Mouse (Mus musculus): ENCODE results near the gene Etnppl.

GRCm38 (mm10) chr3:130685014-130685366, 67.7 kb downstream of the Etnppl start:
- TF ChIP-seq EP300 (IDR thresholded peaks at IDR 0.05; ENCODE audit: low read depth) (no peak), CTCF (IDR thresholded peaks at IDR 0.05; ENCODE audit: low read depth) (no peak)
